Mouse (Mus musculus) gastrocnemius, postnatal 36 days (tissue): ENCODE data around the gene Tor4a. TPM values are rescaled to one million over a fixed set of nuclear protein-coding genes. Genes with fewer than 3 reads are reported as not detected.
A peak's percentile ranks its signal among the peaks of the same experiment; 100 is the strongest.

ENCODE experiments used
- DNase-seq, 2 experiments: peaks; one replicate each; pipeline ENCODE4 v3.0.0; 2022
- intact Hi-C: fragments of 180-260 bp; cut with DNase I; formaldehyde crosslinking; loops from one replicate; pipeline ENCODE4 v1.15.1; 2025
- total RNA-seq, 2 experiments: library from RNA; stranded (reverse); gene quantifications; 2 replicates each; pipeline ENCODE4 v1.2.3; 2021

Tor4a gene
- total RNA-seq, 2 experiments from 2014 or later, result 0.54 to 1.2 TPM

DNA sequence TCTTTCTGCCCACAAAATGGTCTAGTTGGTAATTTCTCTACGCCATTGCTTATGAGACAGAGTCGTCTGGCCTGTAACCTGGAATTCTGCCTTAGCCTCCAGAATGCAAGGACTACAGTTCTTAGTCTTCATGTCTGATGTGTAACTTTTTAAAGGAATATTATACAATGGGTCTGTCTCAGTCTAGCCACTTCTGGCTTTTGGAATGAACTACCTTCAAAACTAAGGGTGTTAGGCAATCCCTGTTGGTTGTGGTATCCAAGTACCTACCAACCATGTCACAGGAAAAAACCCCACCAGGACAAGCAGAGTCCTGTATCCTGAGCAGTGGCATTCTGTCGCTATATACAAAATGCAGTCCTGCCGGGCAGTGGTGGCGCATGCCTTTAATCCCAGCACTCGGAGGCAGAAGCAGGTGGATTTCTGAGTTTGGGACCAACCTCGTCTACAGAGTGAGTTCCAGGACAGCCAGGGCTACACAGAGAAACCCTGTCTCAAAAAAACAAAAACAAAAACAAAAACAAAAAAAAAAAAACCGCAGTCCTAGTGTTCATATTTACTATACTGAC lies 29.2 kb upstream of the Tor4a start:
- DNase-seq, result no peak
- intact Hi-C loops, result no loop called here

DNA sequence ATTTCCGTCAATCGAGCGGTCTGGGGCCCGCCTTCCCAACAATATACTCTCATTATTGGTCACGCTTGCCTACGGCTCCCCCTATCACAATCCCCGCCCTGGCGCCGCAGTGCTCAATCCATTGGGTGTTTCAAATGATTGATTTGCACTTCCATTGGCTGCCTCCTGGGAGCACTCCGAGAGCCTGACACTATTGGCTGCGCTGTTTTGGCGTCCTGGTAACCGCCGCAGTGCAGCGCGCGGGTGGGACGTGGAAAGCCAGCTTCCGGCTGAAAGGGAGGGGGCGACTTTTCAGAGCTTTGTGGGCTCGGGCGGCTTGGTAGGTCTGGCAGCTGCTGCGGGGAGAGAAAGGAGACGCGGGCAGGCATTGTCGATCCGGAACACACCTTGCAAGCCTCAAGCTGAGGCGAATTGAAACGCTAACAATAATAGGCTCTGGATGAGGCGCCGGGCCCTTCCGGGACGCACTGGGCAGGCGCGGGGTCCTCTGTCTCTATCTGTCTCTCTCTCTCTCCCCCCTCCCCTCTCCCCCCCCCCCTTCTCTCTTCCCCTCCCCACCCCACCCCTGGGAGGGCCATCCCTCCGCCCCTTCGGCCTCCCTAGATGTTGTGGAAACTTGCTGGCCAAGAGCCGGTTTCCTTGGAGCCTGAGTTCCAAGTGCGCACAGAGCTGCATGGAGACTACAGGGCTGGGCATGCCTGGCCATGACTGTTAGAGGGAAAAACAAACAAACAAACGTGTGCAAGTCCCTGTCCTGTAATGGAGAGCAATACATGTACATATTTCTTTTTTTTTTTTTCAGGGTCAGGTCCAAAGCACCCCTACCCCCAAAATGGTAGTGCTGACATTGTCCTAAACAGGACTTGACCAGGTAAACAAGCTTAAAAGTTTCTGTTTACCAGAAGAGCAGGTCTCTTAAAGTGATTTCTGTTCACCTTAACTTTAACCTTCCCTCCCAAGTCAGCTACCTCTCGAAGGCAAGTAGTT lies 28.4 kb upstream of the Tor4a start:
- intact Hi-C loops, result no loop called here
- DNase-seq, result peak; percentile 94 to 99

DNA sequence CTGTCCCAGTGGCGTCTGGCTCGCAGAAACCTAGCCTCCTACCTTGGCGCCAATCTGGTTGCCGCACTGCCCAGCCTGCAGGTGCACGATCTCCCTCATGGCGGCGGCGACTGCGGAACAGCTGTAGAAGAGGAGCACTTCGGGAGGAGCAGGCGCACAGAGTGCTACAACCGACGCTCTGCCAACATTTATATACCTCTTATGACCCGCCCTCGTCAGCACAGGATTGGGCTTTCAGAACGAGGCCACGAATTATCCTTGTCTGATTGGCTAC lies 27.7 kb upstream of the Tor4a start, which contains the start of gene Tubb4b:
Gene Tubb4b (minus strand): TSS at position 211 of the 274 bp plus-strand sequence.
- intact Hi-C loops, result no loop called here
- DNase-seq, result no peak

DNA sequence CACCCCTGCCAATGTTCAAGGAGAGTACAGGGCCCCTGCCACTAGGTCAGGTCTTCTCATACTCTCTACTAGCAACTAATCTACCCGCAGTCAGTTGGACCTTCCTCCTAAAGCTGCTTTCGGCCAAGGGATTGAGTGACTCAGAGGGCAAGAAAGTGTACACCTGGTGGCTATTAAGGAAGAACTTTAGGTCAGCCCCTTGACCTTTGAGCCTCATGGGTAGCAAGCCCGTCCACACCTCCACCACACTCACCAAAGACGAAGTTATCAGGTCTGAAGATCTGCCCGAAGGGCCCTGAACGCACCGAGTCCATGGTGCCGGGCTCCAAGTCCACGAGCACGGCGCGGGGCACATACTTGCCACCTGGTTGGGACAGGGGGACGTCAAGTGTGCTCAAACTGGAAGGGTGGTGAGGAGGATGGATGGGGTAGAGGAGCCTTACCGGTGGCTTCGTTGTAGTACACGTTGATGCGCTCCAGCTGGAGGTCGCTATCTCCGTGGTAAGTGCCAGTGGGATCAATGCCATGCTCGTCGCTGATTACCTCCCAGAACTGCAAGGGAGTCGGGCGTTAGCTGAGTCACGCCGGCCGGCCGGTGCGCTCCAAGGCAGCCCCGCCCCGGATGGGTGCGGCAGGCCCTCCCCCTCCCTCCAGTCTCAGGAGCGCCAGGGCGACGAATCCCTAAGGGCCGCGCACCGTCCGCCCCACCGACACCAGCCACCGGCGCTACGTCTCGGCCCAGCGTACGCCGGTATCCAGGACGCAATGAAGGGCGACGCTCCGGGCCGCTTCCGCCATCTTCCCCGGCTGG lies 27.2 kb upstream of the Tor4a start:
- DNase-seq, result peak; percentile 72 to 78
- intact Hi-C loops, result no loop called here

DNA sequence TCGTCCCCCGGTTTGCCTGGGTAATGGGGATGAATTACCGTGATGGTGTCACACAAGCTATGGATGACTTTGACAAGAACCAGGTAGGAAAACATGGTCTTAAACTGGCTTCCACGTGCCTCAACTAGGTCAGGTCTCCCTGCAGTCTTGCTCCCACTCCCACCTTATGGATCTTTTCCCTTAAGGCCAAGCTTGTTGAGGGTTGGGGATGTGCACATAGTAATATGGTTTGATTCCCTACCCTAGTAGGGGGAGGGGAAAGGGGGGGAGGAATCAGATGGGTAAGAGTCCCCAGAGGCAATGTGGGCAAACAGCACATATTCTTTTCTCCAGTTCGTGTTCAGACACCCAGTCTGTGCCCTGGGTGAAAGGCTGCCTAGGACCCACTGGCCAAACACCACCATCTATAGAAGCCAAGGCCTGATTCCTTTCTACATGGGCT lies 24.7 kb upstream of the Tor4a start:
- no peak for DNase-seq
- intact Hi-C loops, result no loop called here

DNA sequence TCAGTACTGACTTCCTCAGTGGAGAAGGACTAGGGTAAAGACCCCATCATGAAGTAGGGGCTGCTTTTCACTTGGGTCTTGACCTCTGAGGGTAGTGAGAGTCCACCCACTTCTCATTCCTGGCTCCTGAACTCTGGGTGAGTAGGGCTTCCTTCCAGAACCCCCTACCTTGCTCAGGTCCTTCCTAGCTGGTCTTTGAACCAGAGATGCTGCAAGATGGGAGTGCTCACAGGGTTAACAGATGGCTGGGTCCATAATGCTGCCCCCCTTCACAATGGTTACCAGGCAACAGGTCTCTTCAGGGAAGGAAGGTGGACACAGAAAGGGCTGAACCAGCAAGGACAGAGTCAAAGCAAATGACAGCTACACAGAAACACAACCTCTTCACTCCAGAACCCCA lies 21.8 kb upstream of the Tor4a start, which contains the start of gene Fam166a:
Gene Fam166a (plus strand): TSS at position 301 of the 400 bp plus-strand sequence.
- intact Hi-C loops, result no loop called here
- DNase-seq, result no peak

DNA sequence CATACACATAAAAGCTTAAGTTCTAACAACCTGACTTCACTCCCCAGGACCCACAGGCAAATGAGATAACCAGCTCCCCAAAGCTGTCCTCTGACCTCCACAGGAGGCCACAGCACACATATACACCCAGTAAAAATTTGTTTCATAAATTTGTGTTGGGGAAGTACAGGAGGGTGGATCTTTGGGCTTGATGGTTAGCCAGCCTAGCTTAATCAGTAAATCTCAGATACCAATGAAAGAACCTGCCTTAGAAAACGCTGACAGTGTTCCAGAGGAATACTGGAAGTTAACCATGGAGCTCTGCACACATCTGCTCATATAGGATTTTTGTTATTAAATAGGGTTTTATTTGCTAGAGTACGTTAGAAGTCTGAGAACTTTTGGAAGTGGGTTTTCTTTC lies 21.0 kb upstream of the Tor4a start:
- no peak for DNase-seq
- intact Hi-C loops, result no loop called here

DNA sequence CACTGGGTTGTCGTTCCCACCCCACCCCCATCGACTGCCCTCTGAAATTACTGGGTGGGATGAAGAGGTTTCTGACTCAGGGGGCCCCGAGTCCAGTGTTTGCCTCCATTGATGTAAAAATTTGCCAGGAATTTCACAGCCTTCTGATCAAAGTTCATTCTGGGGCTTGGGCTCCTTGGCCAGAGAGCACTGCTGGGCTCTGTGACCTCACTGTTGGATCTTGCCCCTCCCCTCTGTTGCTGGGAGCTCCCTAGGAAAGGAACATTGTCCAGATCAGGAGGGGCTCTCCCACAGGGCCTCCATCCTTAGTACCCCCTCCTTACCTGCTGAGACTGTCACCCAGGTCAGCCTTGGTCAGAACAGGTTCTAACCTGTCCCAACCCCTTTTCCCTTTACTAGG lies 17.8 kb upstream of the Tor4a start, which contains the start of gene Stpg3:
Gene Stpg3 (minus strand): TSS at position 194 of the 400 bp plus-strand sequence.
- intact Hi-C loops, result no loop called here
- DNase-seq, result no peak

DNA sequence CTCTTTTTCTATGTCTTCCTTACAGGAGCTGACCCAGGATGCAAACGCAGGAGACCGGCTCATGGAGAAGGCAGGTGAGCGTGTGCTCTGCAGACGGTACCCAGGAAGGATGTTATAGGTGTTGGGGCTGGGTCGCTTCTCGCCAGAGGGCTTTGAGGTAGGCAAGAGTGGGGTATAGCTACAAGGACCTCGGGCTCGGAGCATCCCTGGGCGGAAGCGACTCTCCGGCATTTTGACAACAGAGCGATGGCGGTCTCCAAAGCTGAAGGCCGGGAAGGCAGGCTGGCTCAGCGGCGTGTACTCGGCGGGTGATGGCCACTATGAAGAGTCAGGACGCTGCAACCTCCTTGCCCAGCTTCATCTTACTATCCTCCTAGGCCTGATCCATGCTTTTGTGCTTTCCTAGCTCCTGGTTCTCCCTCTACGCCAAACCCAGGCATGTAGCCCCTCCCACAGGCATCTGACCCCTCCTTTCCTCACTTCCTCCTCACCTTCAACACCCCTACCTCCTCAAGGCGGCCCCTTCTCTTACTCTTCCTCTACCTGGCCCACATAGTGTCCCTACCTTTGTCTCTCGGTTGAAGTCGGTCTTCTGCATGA lies 16.7 kb upstream of the Tor4a start:
- intact Hi-C loops, result no loop called here
- no peak for DNase-seq

DNA sequence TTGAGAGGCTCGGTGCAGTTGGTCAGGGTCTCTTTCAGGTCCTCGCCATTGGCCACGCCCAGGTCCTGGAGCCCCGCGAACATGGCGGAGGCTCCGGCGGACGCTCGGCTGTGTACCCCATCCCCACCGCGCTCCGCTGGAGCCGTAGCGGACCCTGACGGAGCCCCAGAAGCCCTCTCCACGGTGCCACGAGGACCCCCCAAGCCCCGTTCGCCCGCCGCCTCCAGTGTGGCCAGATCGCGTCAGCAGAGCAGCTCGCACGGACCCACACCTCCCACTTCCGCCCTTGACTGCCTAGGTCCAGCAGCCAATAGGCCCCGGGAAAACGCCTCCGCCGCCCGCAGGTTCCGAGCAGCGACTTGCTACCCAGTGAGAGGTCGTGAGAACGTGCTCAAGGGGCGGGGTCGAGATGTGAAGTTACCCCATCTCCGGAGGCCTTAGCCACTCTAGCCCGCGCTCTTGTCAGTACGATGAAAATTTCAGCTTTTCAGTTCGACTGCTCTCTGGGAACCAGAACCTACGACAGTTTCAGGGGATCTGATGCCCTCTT lies 14.5 kb upstream of the Tor4a start, which contains the start of gene Nelfb:
Gene Nelfb (minus strand): TSS at position 369 of the 550 bp plus-strand sequence.
- peak; percentile 89 to 92 for DNase-seq
- intact Hi-C loops, result no loop called here

DNA sequence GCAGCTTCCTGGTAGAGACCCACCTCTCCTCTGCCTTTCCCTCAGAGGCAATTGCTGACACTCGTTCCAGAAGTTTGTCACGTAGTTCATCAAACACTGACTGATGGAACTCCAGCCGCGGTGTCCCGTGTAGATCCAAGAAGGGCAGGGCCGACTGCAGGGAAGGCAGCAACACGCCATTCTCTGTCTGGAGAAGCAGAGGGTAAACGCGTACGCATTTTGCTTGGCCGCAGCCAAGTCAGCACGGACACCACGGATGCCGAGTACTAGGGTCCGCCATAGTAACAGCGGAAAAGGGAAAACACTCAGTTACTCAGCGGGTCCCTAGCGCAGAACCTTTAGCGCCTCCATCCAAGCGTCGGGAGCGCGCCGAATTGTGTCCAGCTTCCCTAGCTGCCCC lies 14.0 kb upstream of the Tor4a start:
- intact Hi-C loops, result no loop called here
- DNase-seq, result no peak

DNA sequence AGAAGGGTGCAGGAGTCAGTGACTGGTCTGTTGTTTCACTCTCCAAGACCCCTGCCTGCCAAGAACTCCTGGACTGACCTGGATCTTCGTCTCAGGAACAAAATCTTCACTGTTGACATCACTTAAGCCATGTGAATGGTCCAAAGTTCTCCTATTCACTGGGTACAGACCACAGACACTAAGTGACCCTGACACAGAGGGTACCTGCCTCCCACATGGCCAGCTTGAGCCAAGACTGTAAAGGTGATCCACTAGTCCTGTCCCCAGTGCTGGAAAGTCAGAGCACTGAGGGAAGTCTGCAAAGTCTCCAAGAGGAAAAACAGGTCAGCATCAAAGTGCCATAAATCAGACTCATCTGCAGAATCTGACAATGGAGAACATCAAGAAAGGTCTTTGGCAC lies 10.9 kb upstream of the Tor4a start:
- no peak for DNase-seq
- intact Hi-C loops, result no loop called here

DNA sequence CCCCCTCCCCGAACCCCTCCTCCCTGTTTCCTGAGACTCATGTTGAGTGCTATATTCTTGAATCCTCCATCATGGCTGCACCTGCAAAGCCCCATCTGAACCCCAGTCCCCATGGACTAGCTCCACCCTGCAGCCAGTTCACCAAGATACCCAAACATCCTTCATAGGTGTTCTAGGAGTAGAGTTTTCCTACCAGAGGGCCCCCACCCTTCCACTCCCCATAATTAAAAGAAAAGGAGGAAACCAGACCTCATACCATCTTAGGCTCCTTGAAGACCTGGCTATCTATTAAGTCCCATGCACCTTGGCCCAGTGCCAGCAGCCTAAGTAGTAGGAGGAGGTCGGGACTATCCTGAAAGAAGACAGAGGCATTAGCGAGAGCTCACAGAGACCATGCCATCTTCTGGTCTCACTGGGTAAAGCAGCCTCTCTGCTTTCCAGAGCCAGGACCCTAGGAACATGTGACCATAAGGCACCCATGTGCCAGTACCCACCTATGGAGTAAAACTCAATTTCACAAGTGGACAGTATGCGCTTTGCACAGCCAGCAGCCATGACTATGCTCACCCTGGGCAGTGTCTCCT lies 7.0 kb upstream of the Tor4a start:
- no peak for DNase-seq

DNA sequence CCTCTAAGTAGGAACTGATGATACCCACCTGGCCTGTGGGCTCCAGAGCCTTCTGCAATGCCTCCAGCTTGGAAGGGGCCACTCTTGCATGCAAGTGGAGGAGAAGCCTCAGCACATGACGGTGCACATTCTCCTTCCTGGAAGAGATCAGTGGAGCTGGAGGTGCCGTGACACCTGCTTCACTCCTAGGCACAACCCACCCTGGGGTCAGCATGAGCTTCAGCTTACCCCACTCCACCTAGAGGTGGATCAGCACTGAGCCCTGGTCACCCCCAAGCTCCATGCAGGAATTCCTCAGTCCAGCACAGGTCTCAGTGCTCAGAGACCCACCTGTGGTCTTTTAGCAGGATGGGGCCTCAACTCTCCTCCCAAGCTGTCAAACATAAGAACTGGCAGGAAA lies 3.9 kb upstream of the Tor4a start:
- DNase-seq, result no peak

More for the DNA sequence above, 7.0 kb upstream of the Tor4a start:
- intact Hi-C loops, result no loop called here

DNA sequence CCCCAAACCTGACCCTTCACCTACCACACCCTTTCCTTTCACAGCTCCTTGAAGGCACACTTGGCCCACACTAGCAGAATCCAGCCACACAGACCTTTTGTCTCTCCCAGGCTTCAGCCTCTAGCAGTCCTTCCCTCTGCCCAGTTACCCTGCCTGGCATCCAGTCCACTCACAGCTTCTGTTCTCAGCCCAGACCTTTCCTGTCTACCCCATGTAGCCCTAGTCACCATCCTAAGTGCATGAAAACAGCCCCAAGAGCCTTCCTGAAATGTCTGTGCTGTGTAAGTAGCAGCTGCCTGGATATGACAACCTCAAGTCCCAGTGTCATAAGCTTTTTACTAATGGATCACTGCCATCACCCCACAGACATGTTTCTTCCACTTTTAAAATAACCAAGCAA lies 1.3 kb upstream of the Tor4a start:
- no peak for DNase-seq
- intact Hi-C loops, result no loop called here

More for the DNA sequence above, 3.9 kb upstream of the Tor4a start:
- intact Hi-C loops, result no loop called here

DNA sequence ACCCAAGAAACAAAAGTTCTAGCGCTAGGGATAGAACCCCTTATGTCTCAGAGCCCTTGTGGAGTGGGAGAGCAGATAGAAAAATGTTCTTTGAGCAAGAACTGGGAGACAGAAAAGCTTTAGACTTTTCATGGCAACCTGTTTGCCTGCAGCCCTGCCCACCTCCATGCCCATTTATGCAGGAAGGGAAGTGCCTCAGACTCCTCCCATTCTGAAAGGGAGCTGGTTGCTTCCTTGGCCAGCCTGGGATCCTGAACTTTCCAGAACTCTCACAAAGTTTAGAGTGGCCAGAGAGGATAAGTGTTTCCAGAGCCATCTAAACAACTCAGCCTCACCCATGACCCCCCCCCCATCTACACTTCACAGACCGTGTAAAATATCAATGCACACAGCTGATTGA lies 505 bp upstream of the Tor4a start:
- no peak for DNase-seq
- intact Hi-C loops, result no loop called here

DNA sequence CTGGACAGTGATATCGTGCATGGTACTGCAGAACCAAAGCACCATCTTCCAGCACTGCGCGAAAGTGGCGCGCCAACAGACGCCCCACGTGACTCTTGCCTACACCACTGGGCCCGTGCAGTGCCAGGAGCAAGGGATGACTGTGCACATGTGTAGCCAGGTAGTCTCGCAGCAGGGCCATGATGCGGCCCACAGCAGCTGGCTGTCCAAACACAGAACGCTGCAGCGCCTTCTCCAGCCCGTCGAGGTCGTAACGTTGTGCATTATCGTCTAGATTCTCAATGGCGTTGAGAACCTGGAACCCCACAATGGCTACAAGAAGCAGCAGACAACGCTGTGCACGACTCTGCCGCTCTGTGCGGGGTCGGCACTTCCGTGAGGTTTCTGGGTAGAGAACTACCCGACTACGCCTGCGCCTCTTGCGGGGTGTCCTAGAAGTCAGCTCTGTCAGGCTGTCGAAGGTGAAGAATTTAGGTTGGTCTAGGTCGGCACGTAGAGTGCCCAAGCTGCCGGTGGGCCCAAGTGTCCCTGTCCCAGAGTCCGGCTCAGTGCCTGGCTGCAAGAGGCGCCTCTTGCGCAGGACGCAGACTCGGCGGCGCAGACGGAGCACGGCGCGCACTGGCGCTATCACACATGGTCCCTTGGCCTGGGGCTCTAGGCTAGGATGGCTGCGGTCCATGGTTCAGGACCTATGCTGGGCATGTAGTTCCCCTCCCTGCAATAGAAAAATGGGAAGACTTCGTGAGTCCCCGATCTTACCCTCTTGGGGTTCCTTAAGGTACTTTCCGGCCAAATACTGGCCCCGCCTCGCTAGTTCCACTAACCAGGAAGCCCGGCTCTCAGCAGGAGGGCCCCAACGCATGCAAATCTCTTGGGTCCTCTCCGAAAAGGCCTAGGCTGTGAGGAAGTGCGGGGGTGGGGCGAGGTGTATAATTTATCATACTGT lies 1.2 kb downstream of the Tor4a start:
- DNase-seq, result no peak
- intact Hi-C loops, result loop anchor here (2.0 kb wide), 1 partner anchor 99 kb away; no protein-coding TSS in a partner anchor

DNA sequence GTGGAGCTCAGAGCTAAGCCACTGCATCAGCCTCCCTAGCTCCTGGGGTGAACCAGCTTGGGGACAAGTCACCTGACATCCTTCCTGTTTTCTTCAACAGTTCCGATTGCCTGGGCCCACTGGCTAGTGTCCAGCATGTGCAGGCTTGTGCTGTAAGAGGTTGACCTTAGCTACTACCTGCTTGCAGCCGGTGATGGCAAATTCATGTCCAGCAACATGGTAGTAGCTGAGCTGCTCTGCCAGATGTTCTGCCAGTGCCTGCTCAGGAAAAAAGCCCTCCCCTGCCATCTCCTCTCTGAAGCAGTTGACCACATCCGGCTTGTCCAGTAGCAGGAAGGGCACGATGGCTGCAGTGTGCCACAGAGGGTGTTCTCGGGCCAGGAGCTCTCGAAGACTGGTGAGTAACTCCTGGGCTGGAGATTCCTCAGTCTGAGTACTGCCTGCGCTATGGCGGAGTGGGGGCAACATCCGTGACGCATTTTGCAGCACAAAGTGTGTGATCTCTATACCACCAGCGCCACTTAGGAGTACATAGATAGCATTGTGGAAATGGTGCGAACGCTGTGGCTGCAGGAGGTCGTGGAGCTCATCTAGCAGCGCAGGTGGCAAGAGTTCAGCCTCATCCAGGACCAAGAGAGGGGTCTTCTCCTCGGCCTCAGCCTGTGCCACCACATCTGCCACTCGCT lies 2.1 kb downstream of the Tor4a start:
- intact Hi-C loops, result loop anchor here (2.0 to 5.0 kb wide), 2 partner anchors 78 to 100 kb away; partner anchors contain the start of genes Anapc2 and Ssna1
- no peak for DNase-seq
